Mouse (Mus musculus): Measurements from ENCODE around the gene Wbp2. TPM values are rescaled to one million over a fixed set of nuclear protein-coding genes. Genes with fewer than 3 reads are reported as not detected.

Wbp2 gene
- 63.3 and 65.0 TPM in 2 replicates for polyA plus RNA-seq (2015; fragmentation: Nextera tagmentation; extraction: Ambion mirVana)

- H3K27ac ChIP-seq (ENCODE audit: low read depth): peak within 1 kb of the TSS; percentile 86
- peak within 1 kb of the TSS; percentile 80 for H3K4me2 ChIP-seq (ENCODE audit: low read depth, low read length)
- WGBS (ENCODE audit: insufficient replicate concordance): 5% methylated on average over 34 of the region's 43 CpGs
- peak within 1 kb of the TSS; percentile 61 for H3K4me3 ChIP-seq (ENCODE audit: low read depth, low read length)
- no peaks in the 10 kb centered on the region for H3K9me3 ChIP-seq (ENCODE audit: low read length)
- TF ChIP-seq EP300 (IDR thresholded peaks at IDR 0.05; ENCODE audit: low read depth) (no peak), CTCF (IDR thresholded peaks at IDR 0.05; ENCODE audit: low read depth) (peak; percentile 40)
- H3K36me3 ChIP-seq (replicated peaks; ENCODE audit: insufficient read depth, low read length): peaks cover 30% of the 10 kb centered on the region
- H3K4me1 ChIP-seq (ENCODE audit: insufficient read depth): peaks cover 41% of the 10 kb centered on the region
- H3K27me3 ChIP-seq (ENCODE audit: insufficient read depth, low read length): no peaks in the 10 kb centered on the region
- peak; percentile 91 for ATAC-seq
- DNase-seq: peak; percentile 97
- peak within 1 kb of the TSS; percentile 72 for H3K9ac ChIP-seq (replicated peaks)
These were observed at the start of gene Wbp2 for GRCm38 (mm10) chr11:116086258-116087193. Wbp2 (minus strand) TSS chr11:116086995.

GRCm38 (mm10) chr11:116134171-116134570 lies 47.4 kb upstream of the Wbp2 start:
- peaks cover 16% of the 10 kb centered on the region for H3K36me3 ChIP-seq (replicated peaks; ENCODE audit: insufficient read depth, low read length)

GRCm38 (mm10) chr11:116133497-116133896 lies 46.7 kb upstream of the Wbp2 start:
- Histone ChIP-seq H3K27me3 (ENCODE audit: insufficient read depth, low read length) (no peaks in the 10 kb centered on the region), H3K4me3 (ENCODE audit: low read depth, low read length) (no peak overlapping the region), H3K4me2 (ENCODE audit: low read depth, low read length) (no peak overlapping the region), H3K36me3 (replicated peaks; ENCODE audit: insufficient read depth, low read length) (peaks cover 16% of the 10 kb centered on the region), H3K9me3 (ENCODE audit: low read length) (no peaks in the 10 kb centered on the region), H3K9ac (replicated peaks) (no peak overlapping the region), H3K4me1 (ENCODE audit: insufficient read depth) (peaks cover 29% of the 10 kb centered on the region), H3K27ac (ENCODE audit: low read depth) (no peak overlapping the region)
- TF ChIP-seq EP300 (IDR thresholded peaks at IDR 0.05; ENCODE audit: low read depth): no peak
- DNase-seq: no peak
- no peak for ATAC-seq
- WGBS (ENCODE audit: insufficient replicate concordance): 68% methylated on average over 5 of the region's 5 CpGs

More at GRCm38 (mm10) chr11:116134171-116134570, 47.4 kb upstream of the Wbp2 start:
- TF ChIP-seq EP300 (IDR thresholded peaks at IDR 0.05; ENCODE audit: low read depth) (no peak), CTCF (IDR thresholded peaks at IDR 0.05; ENCODE audit: low read depth) (no peak)
- DNase-seq (no peak), ATAC-seq (no peak)
- Histone ChIP-seq H3K9me3 (ENCODE audit: low read length) (no peaks in the 10 kb centered on the region), H3K4me1 (ENCODE audit: insufficient read depth) (peaks cover 32% of the 10 kb centered on the region), H3K27me3 (ENCODE audit: insufficient read depth, low read length) (no peaks in the 10 kb centered on the region), H3K4me3 (ENCODE audit: low read depth, low read length) (no peak overlapping the region), H3K9ac (replicated peaks) (no peak overlapping the region), H3K4me2 (ENCODE audit: low read depth, low read length) (no peak overlapping the region), H3K27ac (ENCODE audit: low read depth) (no peak overlapping the region)
- 89% methylated on average over 10 of the region's 10 CpGs for WGBS (ENCODE audit: insufficient replicate concordance)

- Histone ChIP-seq H3K9ac (replicated peaks) (no peak overlapping the region), H3K36me3 (replicated peaks; ENCODE audit: insufficient read depth, low read length) (peaks cover 16% of the 10 kb centered on the region), H3K4me1 (ENCODE audit: insufficient read depth) (peaks cover 26% of the 10 kb centered on the region), H3K27me3 (ENCODE audit: insufficient read depth, low read length) (no peaks in the 10 kb centered on the region), H3K27ac (ENCODE audit: low read depth) (no peak overlapping the region), H3K4me2 (ENCODE audit: low read depth, low read length) (no peak overlapping the region), H3K9me3 (ENCODE audit: low read length) (no peaks in the 10 kb centered on the region), H3K4me3 (ENCODE audit: low read depth, low read length) (no peak overlapping the region)
- ATAC-seq (no peak), DNase-seq (no peak)
- no peak for TF ChIP-seq EP300 (IDR thresholded peaks at IDR 0.05; ENCODE audit: low read depth)
- peak; percentile 52 for TF ChIP-seq CTCF (IDR thresholded peaks at IDR 0.05; ENCODE audit: low read depth)
- WGBS (ENCODE audit: insufficient replicate concordance): 75% methylated on average over 16 of the region's 16 CpGs
These were observed 45.9 kb upstream of the Wbp2 start for GRCm38 (mm10) chr11:116132366-116133333.

- peak overlapping the region; percentile 71 for H3K4me3 ChIP-seq (ENCODE audit: low read depth, low read length)
- peak overlapping the region; percentile 92 for H3K27ac ChIP-seq (ENCODE audit: low read depth)
- ATAC-seq: no peak
- WGBS (ENCODE audit: insufficient replicate concordance): 78% methylated on average over 15 of the region's 15 CpGs
- H3K27me3 ChIP-seq (ENCODE audit: insufficient read depth, low read length): no peaks in the 10 kb centered on the region
- peaks cover 26% of the 10 kb centered on the region for H3K4me1 ChIP-seq (ENCODE audit: insufficient read depth)
- peak overlapping the region; percentile 84 for H3K4me2 ChIP-seq (ENCODE audit: low read depth, low read length)
- peaks cover 16% of the 10 kb centered on the region for H3K36me3 ChIP-seq (replicated peaks; ENCODE audit: insufficient read depth, low read length)
- H3K9ac ChIP-seq (replicated peaks): peak overlapping the region; percentile 77
- H3K9me3 ChIP-seq (ENCODE audit: low read length): no peaks in the 10 kb centered on the region
- TF ChIP-seq EP300 (IDR thresholded peaks at IDR 0.05; ENCODE audit: low read depth) (no peak), CTCF (IDR thresholded peaks at IDR 0.05; ENCODE audit: low read depth) (no peak)
- peak; percentile 16 for DNase-seq
These were observed 44.8 kb upstream of the Wbp2 start for GRCm38 (mm10) chr11:116131349-116132170.
